Mouse (Mus musculus): ENCODE results near the gene Agbl1.
A peak's percentile ranks its signal among the peaks of the same experiment; 100 is the strongest.

Gene Agbl1

GRCm38 (mm10) chr7:76921671-76922070, 692.0 kb downstream of the Agbl1 start:
- DNase-seq (ENCODE audit: low read depth, low spot score), result no peak

- no peak for DNase-seq (ENCODE audit: low read depth, low spot score)
Observed at GRCm38 (mm10) chr7:76935219-76935618, 705.5 kb downstream of the Agbl1 start.

GRCm38 (mm10) chr7:76941531-76941930, 711.8 kb downstream of the Agbl1 start:
- DNase-seq (ENCODE audit: low read depth, low spot score), result peak; percentile 37

- no peak for DNase-seq (ENCODE audit: low read depth, low spot score)
Observed at GRCm38 (mm10) chr7:76971334-76971733, 741.6 kb downstream of the Agbl1 start.

GRCm38 (mm10) chr7:77009571-77009970, 779.9 kb downstream of the Agbl1 start:
- no peak for DNase-seq (ENCODE audit: low read depth, low spot score)

- DNase-seq (ENCODE audit: low read depth, low spot score), result no peak
Observed at GRCm38 (mm10) chr7:77029019-77029418, 799.3 kb downstream of the Agbl1 start.

GRCm38 (mm10) chr7:77076033-77076432, 846.3 kb downstream of the Agbl1 start:
- no peak for DNase-seq (ENCODE audit: low read depth, low spot score)

GRCm38 (mm10) chr7:77087266-77087665, 857.6 kb downstream of the Agbl1 start:
- no peak for DNase-seq (ENCODE audit: low read depth, low spot score)

- DNase-seq (ENCODE audit: low read depth, low spot score), result no peak
Observed at GRCm38 (mm10) chr7:77095153-77095552, 865.5 kb downstream of the Agbl1 start.

GRCm38 (mm10) chr7:77114021-77114420, 884.3 kb downstream of the Agbl1 start:
- DNase-seq (ENCODE audit: low read depth, low spot score), result no peak

GRCm38 (mm10) chr7:77129045-77129444, 899.4 kb downstream of the Agbl1 start:
- peak; percentile 24 for DNase-seq (ENCODE audit: low read depth, low spot score)

- no peak for DNase-seq (ENCODE audit: low read depth, low spot score)
Observed at GRCm38 (mm10) chr7:77131950-77132349, 902.3 kb downstream of the Agbl1 start.

- DNase-seq (ENCODE audit: low read depth, low spot score), result no peak
Observed at GRCm38 (mm10) chr7:77132615-77133420, 903.1 kb downstream of the Agbl1 start.

GRCm38 (mm10) chr7:77134860-77135259, 905.2 kb downstream of the Agbl1 start:
- DNase-seq (ENCODE audit: low read depth, low spot score), result no peak

- DNase-seq (ENCODE audit: low read depth, low spot score), result no peak
Observed at GRCm38 (mm10) chr7:77138707-77139106, 909.0 kb downstream of the Agbl1 start.

GRCm38 (mm10) chr7:77147527-77147926, 917.8 kb downstream of the Agbl1 start:
- DNase-seq (ENCODE audit: low read depth, low spot score), result no peak

- no peak for DNase-seq (ENCODE audit: low read depth, low spot score)
Observed at GRCm38 (mm10) chr7:77148820-77149219, 919.1 kb downstream of the Agbl1 start.

- DNase-seq (ENCODE audit: low read depth, low spot score), result no peak
Observed at GRCm38 (mm10) chr7:77149846-77150245, 920.2 kb downstream of the Agbl1 start.

GRCm38 (mm10) chr7:77152393-77152792, 922.7 kb downstream of the Agbl1 start:
- no peak for DNase-seq (ENCODE audit: low read depth, low spot score)

GRCm38 (mm10) chr7:77152909-77153308, 923.2 kb downstream of the Agbl1 start:
- no peak for DNase-seq (ENCODE audit: low read depth, low spot score)

- no peak for DNase-seq (ENCODE audit: low read depth, low spot score)
Observed at GRCm38 (mm10) chr7:77164921-77165320, 935.2 kb downstream of the Agbl1 start.

Measured in skeletal muscle tissue, adult 2 months (tissue).